Mouse (Mus musculus): ENCODE data around the gene Ezh1. TPM values are rescaled to one million over a fixed set of nuclear protein-coding genes. Genes with fewer than 3 reads are reported as not detected.
A peak's percentile ranks its signal among the peaks of the same experiment; 100 is the strongest.

Ezh1 gene
- total and polyA plus RNA-seq, 2 experiments from 2014 or later = 22.5 to 25.6 TPM

GRCm38 (mm10) chr11:101233240-101233639 lies 7.0 kb upstream of the Ezh1 start:
- Histone ChIP-seq H3K4me3 (ENCODE audit: low read depth, low read length) (no peak overlapping the region), H3K9ac (no peak overlapping the region), H3K4me1 (ENCODE audit: insufficient read depth) (0 out of 2 replicates have a peak, but pooled peaks cover 8% of the 10 kb centered on the region), H3K36me3 (ENCODE audit: insufficient read depth) (no peaks in the 10 kb centered on the region), H3K27me3 (ENCODE audit: insufficient read depth, low read length) (no peaks in the 10 kb centered on the region), H3K27ac (ENCODE audit: low read depth, low read length) (no peak overlapping the region), H3K4me2 (ENCODE audit: low read depth) (no peak overlapping the region), H3K9me3 (ENCODE audit: low read length) (no peaks in the 10 kb centered on the region)
- DNase-seq = no peak
- ATAC-seq = no peak
- WGBS = 95% methylated on average over 1 of the region's 1 CpGs
- TF ChIP-seq CTCF (IDR thresholded peaks at IDR 0.05; ENCODE audit: low read depth) = no peak

- H3K4me3 ChIP-seq (ENCODE audit: low read depth, low read length) = no peak overlapping the region
- no peak overlapping the region for H3K4me2 ChIP-seq (ENCODE audit: low read depth)
- H3K9me3 ChIP-seq (ENCODE audit: low read length) = no peaks in the 10 kb centered on the region
- H3K9ac ChIP-seq = no peak overlapping the region
- DNase-seq (no peak), ATAC-seq (no peak)
- H3K36me3 ChIP-seq (ENCODE audit: insufficient read depth) = no peaks in the 10 kb centered on the region
- 57% methylated on average over 6 of the region's 6 CpGs for WGBS
- H3K4me1 ChIP-seq (ENCODE audit: insufficient read depth) = 0 out of 2 replicates have a peak, but pooled peaks cover 8% of the 10 kb centered on the region
- TF ChIP-seq CTCF (IDR thresholded peaks at IDR 0.05; ENCODE audit: low read depth) = no peak
- H3K27ac ChIP-seq (ENCODE audit: low read depth, low read length) = no peak overlapping the region; the same call in 1 of the 2 replicates
- H3K27me3 ChIP-seq (ENCODE audit: insufficient read depth, low read length) = no peaks in the 10 kb centered on the region
Observed at GRCm38 (mm10) chr11:101232010-101232839, 6.0 kb upstream of the Ezh1 start.

- H3K4me2 ChIP-seq (ENCODE audit: low read depth) = no peak overlapping the region
- TF ChIP-seq CTCF (IDR thresholded peaks at IDR 0.05; ENCODE audit: low read depth) = no peak
- H3K27me3 ChIP-seq (ENCODE audit: insufficient read depth, low read length) = no peaks in the 10 kb centered on the region
- H3K36me3 ChIP-seq (ENCODE audit: insufficient read depth) = no peaks in the 10 kb centered on the region
- H3K27ac ChIP-seq (ENCODE audit: low read depth, low read length) = peak overlapping the region; percentile 47
- H3K4me3 ChIP-seq (ENCODE audit: low read depth, low read length) = no peak overlapping the region
- no peak for ATAC-seq
- peak; percentile 4 for DNase-seq
- H3K9ac ChIP-seq = no peak overlapping the region
- no peaks in the 10 kb centered on the region for H3K9me3 ChIP-seq (ENCODE audit: low read length)
- H3K4me1 ChIP-seq (ENCODE audit: insufficient read depth) = 0 out of 2 replicates have a peak, but pooled peaks cover 8% of the 10 kb centered on the region
- WGBS = 14% methylated on average over 18 of the region's 18 CpGs
Observed at GRCm38 (mm10) chr11:101230991-101231871, 5.0 kb upstream of the Ezh1 start.

- 11% methylated on average over 5 of the region's 5 CpGs for WGBS
- no peaks in the 10 kb centered on the region for H3K9me3 ChIP-seq (ENCODE audit: low read length)
- no peak for TF ChIP-seq CTCF (IDR thresholded peaks at IDR 0.05; ENCODE audit: low read depth)
- H3K36me3 ChIP-seq (ENCODE audit: insufficient read depth) = no peaks in the 10 kb centered on the region
- H3K27me3 ChIP-seq (ENCODE audit: insufficient read depth, low read length) = no peaks in the 10 kb centered on the region
- H3K9ac ChIP-seq = no peak overlapping the region
- H3K4me1 ChIP-seq (ENCODE audit: insufficient read depth) = 0 out of 2 replicates have a peak, but pooled peaks cover 8% of the 10 kb centered on the region
- H3K4me3 ChIP-seq (ENCODE audit: low read depth, low read length) = no peak overlapping the region
- no peak for DNase-seq
- no peak for ATAC-seq
- H3K27ac ChIP-seq (ENCODE audit: low read depth, low read length) = peak overlapping the region; percentile 47; the same call in 1 of the 2 replicates
- no peak overlapping the region for H3K4me2 ChIP-seq (ENCODE audit: low read depth)
Observed at GRCm38 (mm10) chr11:101230526-101230925, 4.3 kb upstream of the Ezh1 start.

- 0 out of 2 replicates have a peak, but pooled peaks cover 8% of the 10 kb centered on the region for H3K4me1 ChIP-seq (ENCODE audit: insufficient read depth)
- no peak overlapping the region for H3K9ac ChIP-seq
- ATAC-seq = no peak
- no peaks in the 10 kb centered on the region for H3K36me3 ChIP-seq (ENCODE audit: insufficient read depth)
- DNase-seq = peak; percentile 17
- H3K27ac ChIP-seq (ENCODE audit: low read depth, low read length) = peak overlapping the region; percentile 59
- no peak overlapping the region for H3K4me3 ChIP-seq (ENCODE audit: low read depth, low read length)
- no peak for TF ChIP-seq CTCF (IDR thresholded peaks at IDR 0.05; ENCODE audit: low read depth)
- no peak overlapping the region for H3K4me2 ChIP-seq (ENCODE audit: low read depth)
- no peaks in the 10 kb centered on the region for H3K27me3 ChIP-seq (ENCODE audit: insufficient read depth, low read length)
- 16% methylated on average over 2 of the region's 2 CpGs for WGBS
- no peaks in the 10 kb centered on the region for H3K9me3 ChIP-seq (ENCODE audit: low read length)
Observed at GRCm38 (mm10) chr11:101230061-101230511, 3.8 kb upstream of the Ezh1 start.

DNA sequence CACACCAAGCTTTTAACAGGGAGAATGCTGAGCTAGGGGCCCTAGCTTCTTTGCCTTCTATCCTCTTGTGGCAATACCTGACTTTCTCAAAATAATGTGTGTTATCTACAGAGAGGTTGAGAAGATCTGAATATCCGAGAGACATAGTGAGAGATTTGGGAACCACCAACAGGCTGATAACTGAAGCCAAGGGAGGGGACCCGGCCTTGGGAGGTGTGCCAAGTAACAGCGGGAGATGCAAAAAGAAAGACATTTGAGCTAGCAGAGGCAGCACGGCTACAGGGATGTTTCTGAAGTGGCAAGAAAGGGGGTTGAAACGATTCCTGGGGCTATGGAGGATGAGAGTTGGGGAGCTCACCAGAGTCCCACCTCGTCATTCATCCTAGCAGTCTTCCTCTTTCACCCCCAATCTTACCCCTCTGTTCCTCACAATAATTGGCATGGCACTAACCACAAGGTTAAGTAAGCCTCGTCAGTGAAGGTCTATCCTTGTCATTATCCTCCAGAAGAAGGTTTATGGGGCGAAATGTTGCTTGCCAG lies 3.2 kb upstream of the Ezh1 start:
- DNase-seq (no peak), ATAC-seq (no peak)
- 0 out of 2 replicates have a peak, but pooled peaks cover 8% of the 10 kb centered on the region for H3K4me1 ChIP-seq (ENCODE audit: insufficient read depth)
- no peak overlapping the region for H3K4me3 ChIP-seq (ENCODE audit: low read depth, low read length)
- no peak overlapping the region for H3K4me2 ChIP-seq (ENCODE audit: low read depth)
- no peak overlapping the region for H3K9ac ChIP-seq
- no peaks in the 10 kb centered on the region for H3K27me3 ChIP-seq (ENCODE audit: insufficient read depth, low read length)
- TF ChIP-seq CTCF (IDR thresholded peaks at IDR 0.05; ENCODE audit: low read depth) = no peak
- no peaks in the 10 kb centered on the region for H3K36me3 ChIP-seq (ENCODE audit: insufficient read depth)
- peak overlapping the region; percentile 59 for H3K27ac ChIP-seq (ENCODE audit: low read depth, low read length)
- WGBS = 23% methylated on average over 8 of the region's 8 CpGs
- no peaks in the 10 kb centered on the region for H3K9me3 ChIP-seq (ENCODE audit: low read length)
